Mouse (Mus musculus): ENCODE data around the gene Mutyh. TPM values are rescaled to one million over a fixed set of nuclear protein-coding genes. Genes with fewer than 3 reads are reported as not detected.

Gene Mutyh
- polyA plus RNA-seq, 1 experiment from 2014 or later = 20.3 TPM

DNA sequence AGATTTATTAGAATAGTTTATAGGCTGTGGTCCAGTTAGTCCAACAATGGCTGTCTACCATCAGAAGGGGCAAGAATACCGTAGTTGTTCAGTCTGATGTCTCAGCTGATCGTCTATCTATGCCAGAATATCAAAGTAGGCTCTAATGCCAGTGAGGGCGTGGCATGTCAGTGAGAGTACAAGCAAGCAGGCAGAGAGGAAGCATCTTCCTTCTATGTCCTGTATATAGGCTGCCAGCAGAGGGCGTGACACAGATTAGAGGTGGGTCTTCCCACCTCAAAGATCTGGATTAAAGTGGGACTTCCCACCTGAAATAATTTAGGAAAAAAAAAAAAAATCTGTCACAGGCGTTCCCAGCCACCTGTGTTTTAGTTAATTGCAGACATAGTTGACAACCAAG, 7.6 kb upstream of the Mutyh start:
- H3K9me3 ChIP-seq (ENCODE audit: control insufficient read depth, low read length) = no peaks in the 10 kb centered on the region
- DNase-seq (ENCODE audit: low spot score) = no peak
- H3K9ac ChIP-seq (ENCODE audit: low read length) = no peak overlapping the region
- H3K4me2 ChIP-seq (ENCODE audit: low read depth, low read length, severe bottlenecking) = no peak overlapping the region
- ATAC-seq (replicated peaks; ENCODE audit: low FRiP score) = no peak
- H3K27ac ChIP-seq (ENCODE audit: low read depth, low read length) = no peak overlapping the region
- no peaks in the 10 kb centered on the region for H3K4me1 ChIP-seq (replicated peaks; ENCODE audit: control insufficient read depth, insufficient read depth, low read length)
- H3K27me3 ChIP-seq (ENCODE audit: control insufficient read depth, insufficient read depth, low read length) = no peaks in the 10 kb centered on the region
- WGBS = 41% methylated on average over 5 of the region's 5 CpGs
- no peak overlapping the region for H3K4me3 ChIP-seq (ENCODE audit: low read depth, low read length)
- H3K36me3 ChIP-seq (ENCODE audit: control insufficient read depth, insufficient read depth, low read length) = peaks cover under 1% of the 10 kb centered on the region; the same call in 1 of the 2 replicates

DNA sequence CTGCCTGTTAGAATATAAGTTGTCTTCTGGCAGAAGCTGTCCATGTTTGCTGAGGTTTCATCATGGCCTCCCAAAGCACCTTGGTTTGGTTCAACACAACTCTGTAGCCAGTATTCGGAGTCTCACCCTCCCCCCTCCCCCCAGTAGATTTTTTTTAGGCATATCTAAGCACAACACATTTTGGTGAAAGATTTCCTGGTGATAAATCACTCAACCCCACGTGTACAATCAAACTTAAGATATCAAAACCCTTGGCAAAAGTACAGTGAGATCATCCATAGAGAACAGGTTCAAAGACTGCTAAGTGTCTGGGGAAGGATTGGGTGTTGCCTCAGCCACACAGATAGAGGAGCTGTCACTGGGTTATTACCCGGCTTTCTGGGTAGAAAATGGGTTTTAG, 3.5 kb downstream of the Mutyh start:
- no peaks in the 10 kb centered on the region for H3K9me3 ChIP-seq (ENCODE audit: control insufficient read depth, low read length)
- H3K4me2 ChIP-seq (ENCODE audit: low read depth, low read length, severe bottlenecking) = no peak overlapping the region
- peaks cover 3% of the 10 kb centered on the region; the same call in 1 of the 2 replicates for H3K4me1 ChIP-seq (replicated peaks; ENCODE audit: control insufficient read depth, insufficient read depth, low read length)
- no peak overlapping the region for H3K4me3 ChIP-seq (ENCODE audit: low read depth, low read length)
- 87% methylated on average over 3 of the region's 3 CpGs for WGBS
- no peaks in the 10 kb centered on the region; the same call in 1 of the 2 replicates for H3K36me3 ChIP-seq (ENCODE audit: control insufficient read depth, insufficient read depth, low read length)
- ATAC-seq (replicated peaks; ENCODE audit: low FRiP score) = no peak
- no peak for DNase-seq (ENCODE audit: low spot score)
- H3K27me3 ChIP-seq (ENCODE audit: control insufficient read depth, insufficient read depth, low read length) = no peaks in the 10 kb centered on the region
- H3K9ac ChIP-seq (ENCODE audit: low read length) = no peak overlapping the region
- no peak overlapping the region for H3K27ac ChIP-seq (ENCODE audit: low read depth, low read length)

DNA sequence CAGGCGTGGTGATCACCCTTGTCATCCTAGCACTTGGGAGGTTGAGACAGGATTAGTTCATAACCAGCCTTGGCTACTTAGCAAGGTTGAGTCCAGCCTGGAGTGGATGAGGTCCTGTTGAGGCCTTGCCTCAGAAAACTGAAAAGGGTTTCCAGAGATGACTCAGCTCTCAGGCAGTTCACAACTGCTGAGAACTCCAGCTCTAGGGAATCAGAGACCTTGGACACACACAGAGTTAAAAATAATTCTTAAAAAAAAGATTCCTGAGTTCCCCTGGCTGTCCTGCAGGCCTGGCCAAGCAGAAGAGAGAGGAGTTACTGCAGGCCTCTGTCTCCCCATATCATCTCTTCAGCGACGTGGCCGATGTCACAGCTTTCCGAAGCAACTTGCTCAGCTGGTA, 7.8 kb downstream of the Mutyh start:
- Histone ChIP-seq H3K27me3 (ENCODE audit: control insufficient read depth, insufficient read depth, low read length) (peaks cover 5% of the 10 kb centered on the region), H3K27ac (ENCODE audit: low read depth, low read length) (no peak overlapping the region), H3K9me3 (ENCODE audit: control insufficient read depth, low read length) (no peaks in the 10 kb centered on the region), H3K4me2 (ENCODE audit: low read depth, low read length, severe bottlenecking) (no peak overlapping the region), H3K4me1 (replicated peaks; ENCODE audit: control insufficient read depth, insufficient read depth, low read length) (peaks cover under 1% of the 10 kb centered on the region; the same call in 1 of the 2 replicates), H3K4me3 (ENCODE audit: low read depth, low read length) (no peak overlapping the region), H3K36me3 (ENCODE audit: control insufficient read depth, insufficient read depth, low read length) (no peaks in the 10 kb centered on the region; the same call in 1 of the 2 replicates), H3K9ac (ENCODE audit: low read length) (no peak overlapping the region)
- 94% methylated on average over 5 of the region's 5 CpGs for WGBS
- ATAC-seq (replicated peaks; ENCODE audit: low FRiP score) (no peak), DNase-seq (ENCODE audit: low spot score) (no peak)

DNA sequence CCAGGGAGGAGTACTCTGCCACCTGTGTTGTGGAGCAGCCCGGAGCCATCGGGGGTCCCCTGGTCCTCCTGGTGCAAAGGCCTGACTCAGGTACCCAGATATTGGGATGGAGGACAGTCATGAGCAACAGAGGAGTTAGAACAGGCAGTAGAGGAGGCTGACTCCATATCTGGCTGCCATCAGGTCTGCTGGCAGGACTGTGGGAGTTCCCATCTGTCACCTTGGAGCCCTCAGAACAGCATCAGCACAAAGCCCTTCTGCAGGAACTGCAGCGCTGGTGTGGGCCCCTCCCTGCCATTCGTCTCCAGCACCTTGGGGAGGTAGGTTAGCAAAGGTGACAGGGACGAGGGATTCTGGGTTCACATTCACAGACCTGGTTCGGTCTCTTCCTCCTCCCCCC, 10.0 kb downstream of the Mutyh start:
- no peaks in the 10 kb centered on the region; the same call in 1 of the 2 replicates for H3K36me3 ChIP-seq (ENCODE audit: control insufficient read depth, insufficient read depth, low read length)
- 89% methylated on average over 6 of the region's 6 CpGs for WGBS
- DNase-seq (ENCODE audit: low spot score) = no peak

DNA sequence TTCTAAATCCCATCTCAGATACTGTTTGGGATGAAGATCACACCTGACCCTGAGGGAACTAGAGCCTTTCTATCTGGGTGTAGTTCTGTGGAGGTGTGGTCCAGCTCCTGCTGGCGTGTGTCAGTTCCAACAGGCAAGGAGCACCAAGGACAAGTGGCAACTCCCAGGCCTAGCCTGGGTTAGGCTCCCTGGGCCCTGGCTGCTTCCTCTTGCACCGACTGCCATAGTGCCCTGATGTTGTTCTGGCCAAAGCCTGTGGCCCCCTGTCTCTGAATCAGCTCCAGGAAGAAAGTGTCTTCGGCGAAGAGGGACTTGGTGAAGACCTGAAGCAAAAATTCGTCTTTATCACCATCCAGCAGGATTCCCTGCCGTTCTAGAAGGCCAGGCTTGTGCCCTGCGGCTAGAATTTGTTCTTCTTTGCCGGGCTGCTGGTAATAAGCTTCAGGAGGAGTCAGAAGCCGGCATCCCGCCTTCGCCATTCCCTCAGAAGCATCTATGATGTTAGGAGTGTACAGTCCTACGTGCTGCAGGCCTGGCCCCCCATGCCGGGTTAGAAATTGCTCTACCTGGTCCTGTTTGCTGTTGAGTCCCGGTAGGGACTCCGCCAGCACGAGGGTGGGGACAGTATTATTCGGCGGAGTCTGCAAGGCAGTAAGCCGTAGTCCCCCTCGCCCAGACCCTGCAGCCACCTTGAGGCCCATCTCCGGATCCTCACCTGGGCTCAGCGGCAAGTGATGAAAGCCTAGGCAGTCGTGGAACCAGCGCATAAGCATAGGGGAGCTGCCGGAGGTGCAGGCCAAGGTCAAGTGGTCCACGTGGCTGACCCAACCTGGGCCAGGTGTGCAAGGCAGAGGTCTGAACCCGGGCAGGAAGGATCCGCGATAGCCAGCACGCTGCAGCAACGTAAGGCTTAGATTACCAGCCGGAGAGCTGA, 12.7 kb downstream of the Mutyh start:
- no peaks in the 10 kb centered on the region; the same call in 1 of the 2 replicates for H3K36me3 ChIP-seq (ENCODE audit: control insufficient read depth, insufficient read depth, low read length)
- no peak overlapping the region for H3K27ac ChIP-seq (ENCODE audit: low read depth, low read length)
- H3K27me3 ChIP-seq (ENCODE audit: control insufficient read depth, insufficient read depth, low read length) = peaks cover 13% of the 10 kb centered on the region
- no peak for DNase-seq (ENCODE audit: low spot score)
- 22% methylated on average over 32 of the region's 32 CpGs for WGBS
- H3K4me1 ChIP-seq (replicated peaks; ENCODE audit: control insufficient read depth, insufficient read depth, low read length) = peaks cover 13% of the 10 kb centered on the region; the same call in 1 of the 2 replicates
- ATAC-seq (replicated peaks; ENCODE audit: low FRiP score) = no peak
- H3K9ac ChIP-seq (ENCODE audit: low read length) = peak overlapping the region; percentile 58
- peak overlapping the region; percentile 98 for H3K4me2 ChIP-seq (ENCODE audit: low read depth, low read length, severe bottlenecking)
- no peaks in the 10 kb centered on the region for H3K9me3 ChIP-seq (ENCODE audit: control insufficient read depth, low read length)
- H3K4me3 ChIP-seq (ENCODE audit: low read depth, low read length) = peak overlapping the region; percentile 37

More for the DNA sequence above, 10.0 kb downstream of the Mutyh start:
- Histone ChIP-seq H3K9me3 (ENCODE audit: control insufficient read depth, low read length) (no peaks in the 10 kb centered on the region), H3K4me2 (ENCODE audit: low read depth, low read length, severe bottlenecking) (no peak overlapping the region), H3K27me3 (ENCODE audit: control insufficient read depth, insufficient read depth, low read length) (peaks cover 13% of the 10 kb centered on the region), H3K4me1 (replicated peaks; ENCODE audit: control insufficient read depth, insufficient read depth, low read length) (peaks cover 9% of the 10 kb centered on the region; the same call in 1 of the 2 replicates), H3K9ac (ENCODE audit: low read length) (no peak overlapping the region), H3K27ac (ENCODE audit: low read depth, low read length) (no peak overlapping the region), H3K4me3 (ENCODE audit: low read depth, low read length) (no peak overlapping the region)
- ATAC-seq (replicated peaks; ENCODE audit: low FRiP score) = no peak

DNA sequence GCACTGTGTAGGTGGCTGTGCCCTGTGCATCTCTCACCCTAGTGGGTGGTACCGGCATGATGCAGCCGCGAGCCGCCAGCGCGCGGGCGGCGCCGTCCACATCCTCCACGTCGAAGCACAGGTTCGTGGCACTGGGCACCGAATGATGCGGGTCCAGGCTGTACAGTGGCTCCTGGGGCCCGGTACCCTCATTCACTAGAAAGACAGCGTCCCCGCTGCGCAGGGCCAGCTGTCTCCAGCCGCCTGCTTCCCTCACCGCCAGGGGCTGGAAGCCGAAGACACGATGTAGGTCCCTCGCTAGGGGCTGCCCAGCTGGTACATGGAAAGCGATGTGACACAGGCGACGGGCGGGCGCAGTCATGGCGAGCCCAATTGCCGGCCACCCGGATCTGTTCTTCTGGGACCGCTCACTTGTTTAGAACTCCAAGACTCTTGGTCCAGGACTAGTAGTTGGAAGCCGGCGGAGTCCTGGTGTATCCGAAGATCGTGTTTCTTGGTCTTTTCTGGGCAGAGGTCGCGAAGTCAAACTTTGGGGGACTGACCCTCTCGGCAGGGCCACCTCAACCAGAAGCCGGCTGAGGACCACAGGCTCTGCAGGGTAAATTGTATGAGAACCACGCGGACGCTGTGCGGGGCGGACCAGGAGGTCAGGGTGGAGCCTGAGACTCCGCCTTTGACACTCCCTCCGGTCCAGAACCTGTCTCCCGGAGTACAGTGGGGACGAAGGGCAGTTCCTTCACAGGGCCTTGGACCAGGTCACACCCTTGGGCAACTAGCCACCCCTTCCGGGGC, 13.6 kb downstream of the Mutyh start:
- Histone ChIP-seq H3K36me3 (ENCODE audit: control insufficient read depth, insufficient read depth, low read length) (no peaks in the 10 kb centered on the region; the same call in 1 of the 2 replicates), H3K27ac (ENCODE audit: low read depth, low read length) (no peak overlapping the region), H3K4me1 (replicated peaks; ENCODE audit: control insufficient read depth, insufficient read depth, low read length) (peaks cover 13% of the 10 kb centered on the region; the same call in 1 of the 2 replicates), H3K4me2 (ENCODE audit: low read depth, low read length, severe bottlenecking) (peak overlapping the region; percentile 98), H3K4me3 (ENCODE audit: low read depth, low read length) (peak overlapping the region; percentile 37), H3K9me3 (ENCODE audit: control insufficient read depth, low read length) (no peaks in the 10 kb centered on the region), H3K9ac (ENCODE audit: low read length) (peak overlapping the region; percentile 58), H3K27me3 (ENCODE audit: control insufficient read depth, insufficient read depth, low read length) (peaks cover 13% of the 10 kb centered on the region)
- peak; percentile 79 for DNase-seq (ENCODE audit: low spot score)
- WGBS = under 1% methylated on average over 51 of the region's 51 CpGs
- ATAC-seq (replicated peaks; ENCODE audit: low FRiP score) = peak; percentile 69

DNA sequence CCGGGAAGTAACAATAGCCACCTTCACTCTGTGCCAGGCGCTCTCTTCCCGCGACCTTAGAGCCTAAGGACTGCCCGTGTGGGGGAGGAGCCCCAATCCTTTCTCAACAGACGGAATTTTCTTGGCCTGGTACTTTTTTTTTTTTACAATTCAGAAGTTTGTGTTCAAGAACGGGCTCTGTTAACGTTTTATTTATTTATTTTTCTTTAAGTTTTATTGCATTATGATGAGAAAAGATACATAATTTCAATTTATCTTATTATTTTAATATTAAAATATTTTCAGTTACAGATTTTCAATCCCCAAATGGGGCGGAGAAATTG, 14.1 kb downstream of the Mutyh start, which contains the start of gene Hpdl:
Gene Hpdl, minus strand, starts transcription at position 14 of the 323 bp plus-strand sequence.
- no peaks in the 10 kb centered on the region for H3K9me3 ChIP-seq (ENCODE audit: control insufficient read depth, low read length)
- H3K4me1 ChIP-seq (replicated peaks; ENCODE audit: control insufficient read depth, insufficient read depth, low read length) = peaks cover 13% of the 10 kb centered on the region; the same call in 1 of the 2 replicates
- no peaks in the 10 kb centered on the region for H3K36me3 ChIP-seq (ENCODE audit: control insufficient read depth, insufficient read depth, low read length)
- WGBS = 11% methylated on average over 9 of the region's 9 CpGs
- peak within 1 kb of the TSS; percentile 37 for H3K4me3 ChIP-seq (ENCODE audit: low read depth, low read length)
- H3K9ac ChIP-seq (ENCODE audit: low read length) = peak within 1 kb of the TSS; percentile 58
- DNase-seq (ENCODE audit: low spot score) (no peak), ATAC-seq (replicated peaks; ENCODE audit: low FRiP score) (no peak; the same call in 1 of the 2 replicates)
- no peak within 1 kb of the TSS for H3K27ac ChIP-seq (ENCODE audit: low read depth, low read length)
- H3K4me2 ChIP-seq (ENCODE audit: low read depth, low read length, severe bottlenecking) = peak within 1 kb of the TSS; percentile 98
- H3K27me3 ChIP-seq (ENCODE audit: control insufficient read depth, insufficient read depth, low read length) = peaks cover 13% of the 10 kb centered on the region

DNA sequence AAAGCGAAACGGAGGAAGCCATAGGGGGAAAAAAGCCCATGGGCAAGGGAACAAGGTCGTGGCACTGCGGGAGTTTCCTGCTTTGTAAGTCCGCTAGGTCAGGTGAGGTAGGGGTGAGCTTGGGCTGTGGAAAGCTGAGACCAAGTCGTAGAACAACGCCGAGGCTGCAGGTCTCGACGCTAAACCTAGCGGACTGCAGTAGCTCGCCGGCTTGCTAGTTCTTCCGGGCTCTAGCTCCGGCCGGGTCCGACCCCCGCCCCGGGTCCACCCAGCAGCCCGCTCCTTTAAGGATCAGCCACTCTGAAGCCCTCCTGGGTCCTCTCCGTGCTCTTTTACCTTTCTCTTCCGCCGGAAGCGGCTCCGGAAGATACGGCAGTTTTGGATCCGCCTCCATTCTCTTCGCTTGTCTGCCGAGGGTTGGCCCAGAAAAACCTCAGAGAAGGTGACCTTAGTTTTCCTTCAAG, 17.1 kb downstream of the Mutyh start:
- under 1% methylated on average over 24 of the region's 29 CpGs for whole genome bisulfite sequencing
- Histone ChIP-seq H3K9ac (ENCODE audit: low read length) (peak overlapping the region; percentile 89), H3K9me3 (ENCODE audit: control insufficient read depth, low read length) (no peaks in the 10 kb centered on the region), H3K4me3 (ENCODE audit: low read depth, low read length) (peak overlapping the region; percentile 54), H3K27me3 (ENCODE audit: control insufficient read depth, insufficient read depth, low read length) (peaks cover 13% of the 10 kb centered on the region), H3K4me1 (replicated peaks; ENCODE audit: control insufficient read depth, insufficient read depth, low read length) (peaks cover 15% of the 10 kb centered on the region; the same call in 1 of the 2 replicates), H3K36me3 (ENCODE audit: control insufficient read depth, insufficient read depth, low read length) (no peaks in the 10 kb centered on the region), H3K27ac (ENCODE audit: low read depth, low read length) (peak overlapping the region; percentile 50; the same call in 1 of the 2 replicates), H3K4me2 (ENCODE audit: low read depth, low read length, severe bottlenecking) (peak overlapping the region; percentile 83)
- ATAC-seq (replicated peaks; ENCODE audit: low FRiP score) (peak; percentile 47), DNase-seq (ENCODE audit: low spot score) (peak; percentile 70)

All from forebrain, embryonic 11.5 days (tissue).